Mouse (Mus musculus) embryonic facial prominence, embryonic 10.5 days (tissue): Measurements from ENCODE around the gene Stab1. TPM values are rescaled to one million over a fixed set of nuclear protein-coding genes. Genes with fewer than 3 reads are reported as not detected.

Source experiments
- DNase-seq: peaks from one replicate; pipeline ENCODE4 v3.0.0-alpha.2; 2017; ENCODE audit warnings: low spot score
- H3K27ac ChIP-seq: fragments of 300-500 bp; sonication (generic); replicated peaks from 2 replicates; pipeline ENCODE4 v1.5.1; 2016; ENCODE audit warnings: mild to moderate bottlenecking
- H3K27me3 ChIP-seq: fragments of 300-500 bp; sonication (generic); replicated peaks from 2 replicates; pipeline ENCODE4 v1.6.1; 2016; ENCODE audit warnings: low read depth, mild to moderate bottlenecking; ENCODE audit not compliant: poor library complexity, severe bottlenecking
- H3K36me3 ChIP-seq: fragments of 300-500 bp; sonication (generic); replicated peaks from 2 replicates; pipeline ENCODE4 v1.6.1; 2016; ENCODE audit warnings: mild to moderate bottlenecking, moderate library complexity
- H3K4me1 ChIP-seq: fragments of 300-500 bp; sonication (generic); 2 replicates; pipeline ENCODE4 v1.6.1; 2016
- H3K4me3 ChIP-seq: fragments of 300-500 bp; sonication (generic); 2 replicates; pipeline ENCODE4 v1.5.1; 2016; ENCODE audit warnings: mild to moderate bottlenecking, moderate library complexity
- H3K9me3 ChIP-seq: fragments of 300-500 bp; sonication (generic); 2 replicates; pipeline ENCODE4 v1.6.1; 2016; ENCODE audit warnings: mild to moderate bottlenecking
- WGBS: fragments of 180-500 bp; shearing (Covaris S2); methylation state at CpG from one replicate; pipeline ENCODE4 v1.1.7; 2016; 5-methylcytosine and 5-hydroxymethylcytosine counted together
- polyA plus RNA-seq: library from polyadenylated mRNA; unstranded; fragments of >200 nt; fragmentation: Nextera tagmentation; extraction: Ambion mirVana; gene quantifications from 2 replicates; pipeline ENCODE4 v1.2.1, GENCODE M21; 2016

The Stab1 gene
- polyA plus RNA-seq, 1 experiment from 2014 or later: 22.3 TPM

GRCm38 (mm10) chr14:31171821-31172220 is 3.4 kb upstream of the Stab1 start:
- Histone ChIP-seq H3K4me1 (peaks cover 7% of the 10 kb centered on the region), H3K27me3 (no peaks in the 10 kb centered on the region), H3K4me3 (no peak overlapping the region), H3K27ac (no peak overlapping the region), H3K36me3 (peaks cover 74% of the 10 kb centered on the region), H3K9me3 (no peaks in the 10 kb centered on the region)
- 94% methylated on average over 15 of the region's 15 CpGs for WGBS
- DNase-seq: no peak

- H3K9me3 ChIP-seq: no peaks in the 10 kb centered on the region
- peaks cover 69% of the 10 kb centered on the region for H3K36me3 ChIP-seq
- no peak for DNase-seq
- WGBS: 90% methylated on average over 11 of the region's 11 CpGs
- no peak overlapping the region for H3K4me3 ChIP-seq
- H3K27me3 ChIP-seq: no peaks in the 10 kb centered on the region
- no peak overlapping the region for H3K27ac ChIP-seq
- peaks cover 11% of the 10 kb centered on the region for H3K4me1 ChIP-seq
Observed at GRCm38 (mm10) chr14:31171386-31171785, 2.9 kb upstream of the Stab1 start.

GRCm38 (mm10) chr14:31170963-31171362 is 2.5 kb upstream of the Stab1 start:
- H3K36me3 ChIP-seq: peaks cover 65% of the 10 kb centered on the region
- H3K4me1 ChIP-seq: peaks cover 15% of the 10 kb centered on the region
- H3K4me3 ChIP-seq: no peak overlapping the region
- no peak for DNase-seq
- no peaks in the 10 kb centered on the region for H3K9me3 ChIP-seq
- H3K27ac ChIP-seq: no peak overlapping the region
- H3K27me3 ChIP-seq: no peaks in the 10 kb centered on the region
- WGBS: 94% methylated on average over 13 of the region's 13 CpGs

- H3K27ac ChIP-seq: no peak overlapping the region
- peaks cover 51% of the 10 kb centered on the region for H3K36me3 ChIP-seq
- H3K27me3 ChIP-seq: no peaks in the 10 kb centered on the region
- no peak overlapping the region for H3K4me3 ChIP-seq
- no peak for DNase-seq
- peaks cover 21% of the 10 kb centered on the region for H3K4me1 ChIP-seq
- no peaks in the 10 kb centered on the region for H3K9me3 ChIP-seq
- WGBS: 82% methylated on average over 6 of the region's 6 CpGs
Observed at GRCm38 (mm10) chr14:31169508-31169907, 1.1 kb upstream of the Stab1 start.

- Histone ChIP-seq H3K4me3 (peak overlapping the region; percentile 32), H3K9me3 (no peaks in the 10 kb centered on the region), H3K27ac (peak overlapping the region; percentile 48; the same call in 1 of the 2 replicates), H3K4me1 (peaks cover 26% of the 10 kb centered on the region), H3K27me3 (no peaks in the 10 kb centered on the region), H3K36me3 (peaks cover 24% of the 10 kb centered on the region)
- no peak for DNase-seq
- WGBS: 70% methylated on average over 9 of the region's 9 CpGs
Observed at GRCm38 (mm10) chr14:31166827-31167226, 1.6 kb downstream of the Stab1 start.

GRCm38 (mm10) chr14:31165991-31166630 is 2.3 kb downstream of the Stab1 start:
- 0 out of 2 replicates have a peak overlapping the region, but pooled peaks have one; percentile 48 for H3K27ac ChIP-seq
- peaks cover 31% of the 10 kb centered on the region for H3K4me1 ChIP-seq
- 72% methylated on average over 10 of the region's 10 CpGs for WGBS
- H3K9me3 ChIP-seq: no peaks in the 10 kb centered on the region
- H3K27me3 ChIP-seq: no peaks in the 10 kb centered on the region
- peaks cover 17% of the 10 kb centered on the region for H3K36me3 ChIP-seq
- H3K4me3 ChIP-seq: peak overlapping the region; percentile 32
- no peak for DNase-seq

- Histone ChIP-seq H3K27me3 (no peaks in the 10 kb centered on the region), H3K4me1 (peaks cover 37% of the 10 kb centered on the region), H3K4me3 (no peak overlapping the region), H3K9me3 (no peaks in the 10 kb centered on the region), H3K27ac (no peak overlapping the region), H3K36me3 (peaks cover 10% of the 10 kb centered on the region)
- 65% methylated on average over 7 of the region's 7 CpGs for WGBS
- no peak for DNase-seq
Observed at GRCm38 (mm10) chr14:31165458-31165857, 3.0 kb downstream of the Stab1 start.

GRCm38 (mm10) chr14:31165010-31165409 is 3.4 kb downstream of the Stab1 start:
- no peak for DNase-seq
- H3K27me3 ChIP-seq: no peaks in the 10 kb centered on the region
- 74% methylated on average over 2 of the region's 2 CpGs for WGBS

GRCm38 (mm10) chr14:31164067-31164466 is 4.4 kb downstream of the Stab1 start:
- no peak overlapping the region for H3K27ac ChIP-seq
- H3K4me3 ChIP-seq: no peak overlapping the region
- H3K9me3 ChIP-seq: no peaks in the 10 kb centered on the region
- H3K27me3 ChIP-seq: no peaks in the 10 kb centered on the region
- 85% methylated on average over 8 of the region's 8 CpGs for WGBS
- no peaks in the 10 kb centered on the region for H3K36me3 ChIP-seq
- peaks cover 39% of the 10 kb centered on the region for H3K4me1 ChIP-seq
- DNase-seq: no peak

More at GRCm38 (mm10) chr14:31165010-31165409, 3.4 kb downstream of the Stab1 start:
- H3K27ac ChIP-seq: no peak overlapping the region
- no peak overlapping the region for H3K4me3 ChIP-seq
- H3K36me3 ChIP-seq: peaks cover 6% of the 10 kb centered on the region
- H3K9me3 ChIP-seq: no peaks in the 10 kb centered on the region
- H3K4me1 ChIP-seq: peaks cover 39% of the 10 kb centered on the region

GRCm38 (mm10) chr14:31161638-31162037 is 6.8 kb downstream of the Stab1 start:
- H3K27me3 ChIP-seq: no peaks in the 10 kb centered on the region
- H3K4me1 ChIP-seq: peaks cover 34% of the 10 kb centered on the region
- WGBS: 79% methylated on average over 10 of the region's 10 CpGs
- no peaks in the 10 kb centered on the region for H3K36me3 ChIP-seq
- no peak overlapping the region for H3K27ac ChIP-seq
- no peaks in the 10 kb centered on the region for H3K9me3 ChIP-seq
- H3K4me3 ChIP-seq: no peak overlapping the region
- no peak for DNase-seq

- no peak for DNase-seq
- Histone ChIP-seq H3K27me3 (no peaks in the 10 kb centered on the region), H3K36me3 (no peaks in the 10 kb centered on the region), H3K4me3 (no peak overlapping the region), H3K4me1 (peaks cover 30% of the 10 kb centered on the region), H3K9me3 (no peaks in the 10 kb centered on the region), H3K27ac (no peak overlapping the region)
- 94% methylated on average over 7 of the region's 7 CpGs for WGBS
Observed at GRCm38 (mm10) chr14:31161191-31161590, 7.2 kb downstream of the Stab1 start.

- DNase-seq: no peak
- Histone ChIP-seq H3K4me1 (peaks cover 23% of the 10 kb centered on the region), H3K27ac (no peak overlapping the region), H3K4me3 (no peak overlapping the region), H3K36me3 (no peaks in the 10 kb centered on the region), H3K9me3 (no peaks in the 10 kb centered on the region), H3K27me3 (no peaks in the 10 kb centered on the region)
- WGBS: 80% methylated on average over 27 of the region's 27 CpGs
Observed at GRCm38 (mm10) chr14:31160196-31161150, 8.0 kb downstream of the Stab1 start.
